Mouse (Mus musculus) kidney, adult 10 weeks (tissue): Measurements from ENCODE around the gene Atl1. TPM values are rescaled to one million over a fixed set of nuclear protein-coding genes. Genes with fewer than 3 reads are reported as not detected.

Experiments
- polyA plus RNA-seq: library from polyadenylated mRNA; stranded (reverse); fragments of 350-450 nt; fragmentation: Illumina TruSeq; extraction: RNeasy Lipid Tissue Mini Kit (QIAGEN cat#74804); gene quantifications from one replicate; pipeline ENCODE4 v1.2.3, GENCODE M21; 2014; ENCODE audit warnings: low read depth, low replicate concordance

The Atl1 gene
- polyA plus RNA-seq: 3.5 TPM

DNA sequence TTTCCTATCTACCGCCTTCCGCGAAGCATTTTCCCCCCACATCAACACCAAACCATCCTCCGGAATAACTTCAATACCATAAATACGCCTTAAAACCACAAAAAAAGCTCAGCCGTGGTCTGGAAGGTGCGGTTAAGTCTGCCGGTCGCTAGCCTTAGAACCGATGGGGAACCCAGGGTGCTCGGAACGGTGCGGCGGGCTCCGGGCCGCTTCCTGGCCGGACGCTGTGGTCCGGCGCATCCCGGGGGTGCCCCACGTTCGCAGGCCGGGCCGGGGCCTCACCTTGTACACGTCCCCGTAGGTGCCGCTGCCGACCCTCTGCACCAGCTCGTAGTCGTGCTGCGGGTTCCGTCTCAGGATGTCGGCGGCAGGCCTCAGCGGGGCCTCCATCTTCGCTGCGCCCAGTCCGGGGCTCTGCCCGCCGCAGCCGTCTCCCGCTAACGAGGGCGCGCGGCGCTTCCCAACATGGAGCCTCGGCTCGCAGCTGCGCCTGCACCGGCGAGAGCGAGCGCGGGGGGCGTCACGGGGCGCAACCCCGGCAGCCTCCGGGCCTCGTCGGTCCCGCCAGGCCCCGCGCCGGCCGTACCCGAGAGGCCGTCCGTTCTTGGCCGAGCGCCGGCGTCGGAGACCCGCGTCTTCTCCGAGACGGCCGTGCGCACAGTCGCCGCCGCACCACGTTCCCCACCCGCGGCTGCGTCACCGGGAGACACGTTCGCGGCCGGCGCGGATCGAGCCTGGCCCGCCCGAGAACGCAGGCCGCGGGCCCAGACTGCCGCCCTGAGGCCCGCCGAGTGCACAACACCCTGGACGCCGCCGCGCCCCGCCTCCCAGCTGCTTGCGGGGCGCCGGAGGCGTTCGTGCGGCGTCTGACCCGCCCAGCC lies at the start of gene Atl1, which contains the start of gene Map4k5:
Gene Atl1 (plus strand): TSS at position 244 of the 881 bp plus-strand sequence.
Gene Map4k5 (minus strand): TSS at position 830 of the 881 bp plus-strand sequence.

DNA sequence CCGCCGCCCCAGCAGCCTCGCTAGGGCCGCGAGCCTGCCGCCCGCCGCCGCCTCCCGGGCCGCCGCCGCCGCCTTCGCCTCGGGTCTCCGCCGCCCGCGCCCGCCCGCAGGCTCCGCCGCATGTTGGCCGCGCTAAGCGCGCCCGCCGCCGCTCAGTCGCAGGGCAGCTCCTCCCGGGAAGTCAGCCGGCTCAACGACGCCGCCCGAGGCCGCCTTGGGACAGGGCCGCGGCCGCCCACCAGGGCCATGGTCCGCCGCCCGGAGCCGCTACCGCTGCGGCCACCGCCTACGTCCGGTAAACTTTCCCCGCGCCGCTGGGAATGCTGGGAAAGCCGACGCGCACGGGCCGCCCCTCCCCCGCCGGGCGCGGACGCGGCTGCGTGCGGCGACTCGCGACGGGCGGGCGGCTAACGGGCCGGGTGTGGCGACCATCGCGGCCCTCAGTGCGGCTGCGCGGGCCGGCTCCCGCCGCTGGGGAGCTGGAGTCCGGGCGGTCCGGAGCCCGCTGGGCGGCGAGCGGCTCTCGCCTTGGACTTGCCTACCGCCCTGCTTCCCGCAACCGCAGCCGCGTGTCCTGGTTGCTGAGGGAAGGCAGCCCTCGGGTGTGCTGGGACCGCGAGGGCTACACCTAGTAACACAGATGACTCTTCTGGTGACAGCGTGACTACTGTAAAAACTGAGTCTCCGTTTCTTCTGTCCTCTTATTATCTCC lies 94.5 kb downstream of the Atl1 start, which contains the start of gene Sav1:
Gene Sav1 (minus strand): TSS at position 217 of the 712 bp plus-strand sequence.

Other genes with a start within 250 kb of the Atl1 start
- 80.9 TPM for gene Sos2, start 210.8 kb upstream of the Atl1 start, polyA plus RNA-seq
- 106 TPM for gene L2hgdh, start 167.7 kb upstream of the Atl1 start, polyA plus RNA-seq
- gene Atp5s, start 167.7 kb upstream of the Atl1 start, polyA plus RNA-seq: 45.6 TPM
- gene Cdkl1, start 101.3 kb upstream of the Atl1 start, polyA plus RNA-seq: 216 TPM
- 39.7 TPM for gene Map4k5, start 586 bp downstream of the Atl1 start, polyA plus RNA-seq
- gene Sav1, start 94.4 kb downstream of the Atl1 start, polyA plus RNA-seq: 83.1 TPM
- 5.1 TPM for gene Nin, start 221.1 kb downstream of the Atl1 start, polyA plus RNA-seq